Mouse (Mus musculus): ENCODE data around the gene Sgms1. TPM values are rescaled to one million over a fixed set of nuclear protein-coding genes. Genes with fewer than 3 reads are reported as not detected.

Sgms1 gene
- polyA plus RNA-seq, 1 experiment: 40.7 TPM

DNA sequence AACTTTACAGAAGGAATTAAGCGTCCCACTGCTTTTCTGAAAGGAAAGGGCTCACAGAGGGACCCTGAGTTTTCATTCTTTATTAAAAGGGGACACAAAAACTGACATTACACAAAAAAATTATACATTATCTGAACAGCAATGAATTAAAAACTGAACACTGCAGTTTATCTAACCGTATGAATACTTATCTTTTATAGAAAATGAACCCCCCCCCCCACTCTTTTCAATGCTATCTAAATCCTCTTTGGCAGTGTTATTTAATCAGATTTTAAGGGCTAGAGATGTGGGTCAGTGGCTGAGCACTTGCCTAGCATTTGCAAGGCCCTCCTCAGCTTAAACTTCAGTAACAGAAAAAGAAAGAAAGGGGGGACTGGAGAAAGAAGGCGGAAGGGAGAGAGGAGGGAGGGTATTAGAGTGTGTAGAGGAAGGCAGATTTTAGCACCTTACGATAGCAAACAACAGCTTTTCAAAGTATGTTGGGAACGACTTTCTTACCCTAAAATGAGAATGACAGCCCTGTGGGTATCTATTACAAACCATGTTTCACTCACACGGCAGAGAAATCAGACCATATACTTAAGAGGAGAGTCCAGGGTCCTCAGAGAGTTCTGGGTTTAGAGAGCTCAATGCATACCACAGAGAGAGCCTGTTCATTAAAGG lies 215.9 kb downstream of the Sgms1 start:
- 71% methylated on average over 6 of the region's 6 CpGs for WGBS
- H3K27ac ChIP-seq (ENCODE audit: insufficient read depth, low read depth, low read length): no peak overlapping the region
- TF ChIP-seq POLR2A (IDR thresholded peaks at IDR 0.05; ENCODE audit: low read depth, low read length): no peak
- no peak for DNase-seq
- no peaks in the 10 kb centered on the region for H3K27me3 ChIP-seq (replicated peaks; ENCODE audit: control insufficient read depth, insufficient read depth, low read length)
- H3K36me3 ChIP-seq (ENCODE audit: control insufficient read depth, insufficient read depth, low read length): no peaks in the 10 kb centered on the region
- no peak overlapping the region for H3K4me3 ChIP-seq (ENCODE audit: insufficient read depth, low read depth, low read length)
- H3K4me1 ChIP-seq (ENCODE audit: control insufficient read depth, insufficient read depth, low read length): peaks cover 18% of the 10 kb centered on the region; the same call in 1 of the 2 replicates

- 84% methylated on average over 5 of the region's 5 CpGs for WGBS
- Histone ChIP-seq H3K4me3 (ENCODE audit: insufficient read depth, low read depth, low read length) (no peak overlapping the region), H3K4me1 (ENCODE audit: control insufficient read depth, insufficient read depth, low read length) (peaks cover 12% of the 10 kb centered on the region; the same call in 1 of the 2 replicates), H3K27me3 (replicated peaks; ENCODE audit: control insufficient read depth, insufficient read depth, low read length) (no peaks in the 10 kb centered on the region), H3K27ac (ENCODE audit: insufficient read depth, low read depth, low read length) (no peak overlapping the region), H3K36me3 (ENCODE audit: control insufficient read depth, insufficient read depth, low read length) (no peaks in the 10 kb centered on the region)
- DNase-seq: no peak
- TF ChIP-seq POLR2A (IDR thresholded peaks at IDR 0.05; ENCODE audit: low read depth, low read length): no peak
- TF ChIP-seq CTCF (conservative IDR thresholded peaks at IDR 0.05; ENCODE audit: insufficient read depth, insufficient read length, low read depth, low read length): no peak
Observed at GRCm38 (mm10) chr19:32172511-32172981, 217.0 kb downstream of the Sgms1 start.

DNA sequence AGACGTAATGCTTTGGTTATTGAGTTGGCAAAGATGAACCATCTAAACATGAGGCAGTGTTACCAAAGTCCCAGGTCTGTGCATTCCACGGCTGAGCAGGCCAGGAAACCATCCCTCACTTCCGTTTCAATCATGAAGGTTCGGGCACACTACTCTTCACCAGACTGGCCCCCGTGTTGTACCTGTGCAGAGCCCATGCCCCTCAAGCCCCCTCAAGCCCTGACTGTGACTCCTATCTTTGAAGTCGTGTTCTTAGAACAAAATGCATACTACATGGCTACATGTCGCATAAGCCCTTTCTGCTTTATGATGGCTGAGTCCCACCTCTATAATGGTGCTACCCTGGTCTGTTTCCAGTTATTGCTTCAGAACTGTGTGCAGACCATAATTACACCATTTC lies 217.5 kb downstream of the Sgms1 start:
- no peak overlapping the region for H3K4me3 ChIP-seq (ENCODE audit: insufficient read depth, low read depth, low read length)
- H3K36me3 ChIP-seq (ENCODE audit: control insufficient read depth, insufficient read depth, low read length): no peaks in the 10 kb centered on the region
- peaks cover 12% of the 10 kb centered on the region; the same call in 1 of the 2 replicates for H3K4me1 ChIP-seq (ENCODE audit: control insufficient read depth, insufficient read depth, low read length)
- H3K27ac ChIP-seq (ENCODE audit: insufficient read depth, low read depth, low read length): 0 out of 2 replicates have a peak overlapping the region, but pooled peaks have one; percentile 28
- 72% methylated on average over 7 of the region's 7 CpGs for WGBS
- TF ChIP-seq CTCF (conservative IDR thresholded peaks at IDR 0.05; ENCODE audit: insufficient read depth, insufficient read length, low read depth, low read length): no peak
- TF ChIP-seq POLR2A (IDR thresholded peaks at IDR 0.05; ENCODE audit: low read depth, low read length): no peak
- DNase-seq: no peak
- H3K27me3 ChIP-seq (replicated peaks; ENCODE audit: control insufficient read depth, insufficient read depth, low read length): no peaks in the 10 kb centered on the region

DNA sequence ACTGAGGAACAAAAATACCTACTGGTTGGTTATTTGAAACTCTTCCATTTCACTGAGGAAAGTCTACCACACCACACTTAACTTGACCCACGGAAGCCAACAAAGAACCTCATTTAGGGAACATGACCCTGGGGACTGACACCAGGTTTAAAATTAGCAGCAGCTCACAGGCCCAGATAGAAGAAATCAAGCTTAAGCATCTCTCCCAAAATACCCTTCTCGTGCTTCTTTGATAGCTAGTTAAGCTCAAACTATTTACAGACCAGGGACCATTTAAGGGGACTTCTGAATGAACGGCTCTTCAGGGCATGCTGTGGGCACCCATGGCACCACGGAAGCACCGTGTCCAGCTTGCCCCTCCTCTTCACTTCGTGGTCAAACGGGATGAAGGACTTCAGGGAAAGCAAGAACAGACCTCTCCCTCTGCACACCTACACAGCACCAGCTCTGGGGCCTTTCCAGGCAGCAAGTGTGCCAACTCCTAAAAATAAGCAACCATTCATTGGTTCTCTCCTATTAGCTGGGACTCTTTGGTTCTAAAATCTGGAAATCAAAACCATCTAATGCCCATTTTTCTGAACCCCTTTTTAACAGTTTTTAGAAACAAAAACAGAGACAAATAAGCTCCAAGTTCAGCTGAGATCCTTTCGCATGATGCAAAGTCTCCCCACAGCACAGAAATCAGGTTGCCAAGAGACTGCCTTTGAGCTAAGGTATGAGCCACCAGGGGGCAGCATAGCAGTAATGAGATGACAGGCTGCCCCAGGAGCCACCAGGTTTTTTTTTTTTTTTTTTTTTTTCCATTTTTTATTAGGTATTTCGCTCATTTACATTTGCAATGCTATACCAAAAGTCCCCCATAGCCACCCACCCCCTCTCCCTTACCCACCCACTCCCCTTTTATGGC lies 219.6 kb downstream of the Sgms1 start:
- TF ChIP-seq POLR2A (IDR thresholded peaks at IDR 0.05; ENCODE audit: low read depth, low read length): no peak
- TF ChIP-seq CTCF (conservative IDR thresholded peaks at IDR 0.05; ENCODE audit: insufficient read depth, insufficient read length, low read depth, low read length): peak; percentile 73
- 60% methylated on average over 8 of the region's 9 CpGs for WGBS
- Histone ChIP-seq H3K27me3 (replicated peaks; ENCODE audit: control insufficient read depth, insufficient read depth, low read length) (no peaks in the 10 kb centered on the region), H3K27ac (ENCODE audit: insufficient read depth, low read depth, low read length) (no peak overlapping the region), H3K36me3 (ENCODE audit: control insufficient read depth, insufficient read depth, low read length) (no peaks in the 10 kb centered on the region), H3K4me3 (ENCODE audit: insufficient read depth, low read depth, low read length) (no peak overlapping the region), H3K4me1 (ENCODE audit: control insufficient read depth, insufficient read depth, low read length) (peaks cover 12% of the 10 kb centered on the region; the same call in 1 of the 2 replicates)
- DNase-seq: peak; percentile 84

GRCm38 (mm10) chr19:32168031-32168430 lies 221.5 kb downstream of the Sgms1 start:
- 80% methylated on average over 9 of the region's 9 CpGs for WGBS
- Histone ChIP-seq H3K36me3 (ENCODE audit: control insufficient read depth, insufficient read depth, low read length) (no peaks in the 10 kb centered on the region), H3K27me3 (replicated peaks; ENCODE audit: control insufficient read depth, insufficient read depth, low read length) (no peaks in the 10 kb centered on the region), H3K27ac (ENCODE audit: insufficient read depth, low read depth, low read length) (no peak overlapping the region), H3K4me3 (ENCODE audit: insufficient read depth, low read depth, low read length) (no peak overlapping the region), H3K4me1 (ENCODE audit: control insufficient read depth, insufficient read depth, low read length) (peaks cover 12% of the 10 kb centered on the region; the same call in 1 of the 2 replicates)
- no peak for DNase-seq
- TF ChIP-seq CTCF (conservative IDR thresholded peaks at IDR 0.05; ENCODE audit: insufficient read depth, insufficient read length, low read depth, low read length) (no peak), POLR2A (IDR thresholded peaks at IDR 0.05; ENCODE audit: low read depth, low read length) (no peak)

- Histone ChIP-seq H3K27me3 (replicated peaks; ENCODE audit: control insufficient read depth, insufficient read depth, low read length) (no peaks in the 10 kb centered on the region), H3K36me3 (ENCODE audit: control insufficient read depth, insufficient read depth, low read length) (no peaks in the 10 kb centered on the region), H3K4me3 (ENCODE audit: insufficient read depth, low read depth, low read length) (no peak overlapping the region), H3K4me1 (ENCODE audit: control insufficient read depth, insufficient read depth, low read length) (peaks cover 8% of the 10 kb centered on the region; the same call in 1 of the 2 replicates), H3K27ac (ENCODE audit: insufficient read depth, low read depth, low read length) (no peak overlapping the region)
- no peak for TF ChIP-seq POLR2A (IDR thresholded peaks at IDR 0.05; ENCODE audit: low read depth, low read length)
- TF ChIP-seq CTCF (conservative IDR thresholded peaks at IDR 0.05; ENCODE audit: insufficient read depth, insufficient read length, low read depth, low read length): no peak
- 87% methylated on average over 13 of the region's 13 CpGs for WGBS
- DNase-seq: no peak
Observed at GRCm38 (mm10) chr19:32166823-32167605, 222.5 kb downstream of the Sgms1 start.
